Mouse (Mus musculus) thymus, postnatal 10 days (tissue): ENCODE measurements around the gene Gng11.

Source experiments
- DNase-seq, 2 experiments: peaks; one replicate each; pipeline ENCODE4 v3.0.0; 2021; ENCODE audit warnings: low spot score in 2 of 2

Gene Gng11

DNA sequence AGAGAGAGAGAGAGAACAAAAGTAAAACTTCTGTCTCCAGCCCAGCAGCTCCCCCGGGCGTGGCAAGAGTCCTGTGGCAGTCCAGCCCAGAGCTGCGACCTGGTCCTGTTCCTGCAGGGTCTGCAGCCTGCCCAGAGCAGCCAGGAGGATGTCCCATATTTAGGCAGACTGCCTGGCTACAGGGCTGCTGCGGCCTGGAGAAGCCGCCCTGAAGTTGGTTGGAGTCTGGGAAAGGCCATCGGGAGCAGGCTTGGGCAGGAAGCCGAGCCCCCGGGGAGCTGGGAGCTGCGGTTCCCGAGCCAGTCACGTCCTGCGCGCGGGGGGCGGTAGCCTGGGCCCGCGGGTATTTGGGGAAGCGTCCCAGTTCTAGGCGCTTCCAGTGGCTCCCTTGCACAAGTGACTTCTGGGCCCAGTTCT lies at the start of gene Gng11:
Gene Gng11, plus strand, starts transcription at position 15 of the 417 bp plus-strand sequence.
- no peak for DNase-seq

DNA sequence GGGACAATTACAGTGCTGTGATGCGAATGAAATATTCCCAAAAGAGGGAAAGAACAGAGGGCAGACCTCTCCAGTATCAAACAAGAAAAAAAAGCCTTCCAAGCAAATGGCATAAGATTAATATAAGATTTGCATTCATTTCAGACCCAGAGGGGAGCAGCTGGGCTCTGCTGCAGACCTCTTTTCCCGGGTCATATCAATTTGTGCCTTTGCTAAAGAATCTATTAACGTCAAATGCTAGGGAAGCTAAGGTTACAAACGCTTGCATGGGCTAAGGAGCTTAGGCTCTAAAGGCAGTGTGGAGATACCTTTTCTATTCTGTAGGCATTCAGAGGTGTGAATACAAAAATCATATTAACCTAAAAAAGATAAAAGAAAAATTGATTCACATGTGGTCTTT lies 48.7 kb upstream of the Gng11 start:
- DNase-seq: no peak

DNA sequence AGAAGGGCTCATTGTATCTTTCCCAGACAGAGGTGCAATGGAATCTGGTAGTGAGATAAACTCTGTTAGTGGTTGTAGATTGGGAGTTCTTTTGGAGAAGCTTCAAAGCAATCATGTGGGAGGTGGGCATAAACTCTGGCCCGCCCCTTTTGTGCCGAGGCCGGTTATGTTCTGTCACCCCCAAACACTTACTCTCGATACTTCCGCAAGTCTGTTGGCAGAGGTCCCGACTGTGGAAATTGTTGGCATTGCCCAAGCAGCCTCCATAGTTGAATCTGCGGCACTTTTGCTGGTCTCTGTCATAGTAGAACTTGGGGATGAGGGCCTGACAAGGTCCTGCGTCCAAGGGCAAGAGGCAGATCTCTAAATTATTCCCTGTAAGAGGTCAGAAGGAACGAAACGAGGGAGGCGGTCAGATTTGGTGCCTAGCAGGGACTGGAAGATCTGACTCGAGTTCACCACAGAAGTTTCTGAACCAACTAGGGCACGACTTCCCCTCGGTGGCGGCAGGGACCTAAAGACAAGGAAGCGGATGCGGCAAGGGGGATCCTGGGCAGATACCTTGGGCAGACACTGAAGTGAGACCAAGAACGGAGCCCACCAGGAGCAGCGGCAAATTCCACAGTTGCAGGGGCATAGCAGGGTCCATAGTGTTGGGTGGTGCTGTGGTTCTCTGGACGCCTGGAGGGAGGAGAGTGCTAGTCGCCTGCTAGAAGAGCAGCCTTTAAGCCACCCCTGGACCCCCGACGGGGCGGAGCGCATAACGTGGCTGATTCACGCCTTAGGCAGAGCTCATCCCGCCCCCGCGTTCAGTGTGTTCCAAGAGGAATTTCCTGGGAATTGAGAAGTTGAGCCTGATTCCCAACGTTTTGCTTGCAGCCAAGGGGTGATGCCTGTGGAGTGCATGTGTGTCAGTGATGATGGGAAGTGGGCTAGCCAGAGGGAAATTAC lies 35.8 kb upstream of the Gng11 start:
- DNase-seq: no peak

DNA sequence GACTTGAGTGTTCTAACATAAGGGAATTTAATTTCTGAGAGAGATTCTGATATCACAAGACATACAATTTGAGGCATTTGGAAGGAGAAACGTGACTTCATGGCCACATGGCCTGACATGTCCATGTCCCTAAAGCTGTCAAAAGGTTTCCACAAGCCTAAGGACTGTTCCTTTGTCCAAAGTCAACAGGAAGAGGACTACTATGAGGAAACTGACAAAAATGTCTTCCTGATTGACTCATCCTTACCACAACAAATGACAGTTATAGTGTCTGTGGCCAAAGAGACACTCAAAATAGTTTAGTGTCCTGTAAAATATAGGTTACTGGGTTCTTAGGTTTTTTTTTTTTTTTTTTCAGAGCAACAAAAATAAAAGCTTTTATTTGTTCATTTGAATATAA lies 30.0 kb upstream of the Gng11 start:
- no peak for DNase-seq

DNA sequence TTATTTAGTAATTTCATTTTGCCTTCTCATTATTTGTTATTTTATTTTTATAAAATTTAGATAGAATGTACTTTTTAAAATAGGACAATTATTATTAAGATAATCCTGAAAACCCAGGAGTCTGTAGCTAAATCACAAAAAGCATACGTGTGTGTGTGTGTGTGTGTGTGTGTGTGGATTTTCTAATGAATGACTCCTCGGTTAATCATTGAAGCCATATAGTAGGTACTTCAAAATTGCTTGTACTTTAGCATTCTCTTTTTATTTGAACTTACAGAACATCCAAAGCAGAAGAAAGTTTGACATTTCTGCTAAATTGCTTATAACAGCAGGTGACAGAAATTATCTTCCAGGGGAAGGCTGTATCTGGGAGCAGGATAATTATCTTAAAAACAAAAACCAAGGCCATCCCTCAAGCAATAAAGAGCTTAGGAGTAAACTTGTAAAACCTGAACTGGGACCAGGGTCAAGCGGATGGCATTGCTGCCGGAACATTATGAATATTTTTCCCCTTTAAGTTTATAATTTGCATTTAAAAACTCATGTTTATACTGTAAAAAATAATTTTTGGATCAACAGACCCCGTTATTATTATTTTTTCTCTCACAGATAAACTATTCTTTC lies 20.9 kb upstream of the Gng11 start:
- no peak for DNase-seq

DNA sequence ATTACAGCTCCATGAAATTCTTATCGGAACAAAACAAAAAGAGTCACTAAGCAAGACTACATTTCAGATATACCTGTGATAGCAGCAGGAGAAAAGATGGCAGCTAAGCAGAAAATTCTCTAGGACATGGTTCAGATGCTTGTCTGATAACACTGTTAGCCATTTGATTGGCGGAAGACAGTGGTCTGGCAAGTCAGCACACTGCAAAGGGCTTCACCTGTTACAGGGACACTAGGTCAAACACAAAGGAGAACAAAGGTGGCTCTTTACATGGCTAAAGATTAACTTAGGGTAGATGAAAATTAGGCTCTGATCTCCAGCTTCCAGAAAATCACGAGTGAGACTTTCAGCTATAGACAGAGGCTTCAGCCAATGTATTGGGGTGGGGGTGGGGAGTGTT lies 15.0 kb upstream of the Gng11 start, which contains the start of gene Tfpi2:
Gene Tfpi2, minus strand, starts transcription at position 170 of the 400 bp plus-strand sequence.
- no peak for DNase-seq

DNA sequence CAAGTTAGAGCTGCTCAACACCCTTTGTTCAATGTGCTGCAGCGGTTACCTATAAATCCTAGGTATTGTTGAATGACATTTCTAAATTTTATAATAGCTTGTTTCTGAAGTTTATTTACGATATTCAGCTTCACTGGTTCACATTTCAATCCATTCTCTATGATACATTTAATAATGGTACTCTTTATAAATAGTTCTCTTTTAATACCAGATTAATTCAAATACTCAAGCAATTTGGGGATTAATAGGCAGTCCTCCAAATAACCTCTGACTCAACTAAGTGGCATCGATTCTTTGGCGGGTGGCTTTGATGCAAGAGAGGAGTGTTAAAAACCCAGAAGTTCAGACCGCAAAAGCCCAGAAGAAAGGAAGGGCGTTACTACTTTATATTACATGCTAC lies 10.2 kb upstream of the Gng11 start, which contains the start of gene Gngt1:
Gene Gngt1, plus strand, starts transcription at position 301 of the 400 bp plus-strand sequence.
- no peak for DNase-seq

DNA sequence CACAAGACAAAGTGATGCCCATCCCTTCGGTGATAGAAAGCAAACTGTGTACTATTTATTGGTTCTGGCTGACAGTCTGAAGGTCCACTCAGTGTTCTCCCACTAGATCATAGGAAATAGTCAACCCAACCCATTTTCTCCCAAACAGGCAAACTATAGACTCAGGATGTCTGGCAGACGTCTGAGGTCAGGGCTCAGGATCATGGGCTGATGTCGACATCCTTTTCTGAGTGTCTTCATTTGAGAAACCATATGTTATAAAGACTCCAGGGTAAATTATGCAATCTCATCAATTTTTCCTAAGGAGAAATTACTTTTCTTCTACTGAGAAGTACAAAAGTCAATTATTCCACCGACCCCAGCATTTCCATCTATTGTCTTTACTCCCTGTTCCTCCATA lies 5.6 kb upstream of the Gng11 start:
- DNase-seq: no peak

DNA sequence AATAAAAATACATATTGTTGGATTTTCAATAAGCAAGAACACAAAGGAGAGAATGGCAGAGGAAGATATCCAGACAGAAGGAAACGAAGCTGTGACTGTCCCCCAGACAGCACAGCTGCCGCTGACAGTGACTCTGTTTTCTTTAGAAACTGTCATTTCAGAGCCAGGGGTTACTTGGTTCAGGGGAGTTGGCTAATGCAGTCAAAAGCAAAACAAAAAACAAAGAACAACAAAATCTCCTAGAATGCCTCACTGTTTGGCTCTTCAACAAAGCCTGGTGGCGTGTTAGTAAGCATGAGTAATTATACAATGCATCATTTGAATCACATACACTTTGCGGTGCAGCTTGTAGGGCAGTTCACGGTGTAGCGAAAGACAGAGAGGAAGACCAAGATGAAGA lies 4.4 kb upstream of the Gng11 start:
- no peak for DNase-seq

DNA sequence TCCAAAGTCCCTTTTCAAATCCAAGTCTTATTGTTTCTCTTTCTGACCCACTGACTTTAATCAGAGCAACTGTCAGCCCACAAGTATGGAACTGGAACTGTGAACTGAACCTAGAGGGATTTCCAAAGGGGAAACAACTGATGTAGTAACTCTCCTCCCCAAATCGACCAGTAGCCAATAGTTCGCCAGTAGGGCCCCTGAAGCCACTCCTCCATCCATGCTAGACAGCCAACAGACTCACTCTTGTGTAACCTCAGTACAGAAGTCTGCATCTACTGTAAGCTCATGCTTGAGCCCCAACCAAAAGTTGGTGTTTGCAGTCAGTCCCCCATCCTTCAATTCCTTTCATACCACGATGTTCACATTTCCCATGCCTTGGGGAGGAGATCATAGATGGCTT lies 3.0 kb upstream of the Gng11 start:
- DNase-seq: no peak

DNA sequence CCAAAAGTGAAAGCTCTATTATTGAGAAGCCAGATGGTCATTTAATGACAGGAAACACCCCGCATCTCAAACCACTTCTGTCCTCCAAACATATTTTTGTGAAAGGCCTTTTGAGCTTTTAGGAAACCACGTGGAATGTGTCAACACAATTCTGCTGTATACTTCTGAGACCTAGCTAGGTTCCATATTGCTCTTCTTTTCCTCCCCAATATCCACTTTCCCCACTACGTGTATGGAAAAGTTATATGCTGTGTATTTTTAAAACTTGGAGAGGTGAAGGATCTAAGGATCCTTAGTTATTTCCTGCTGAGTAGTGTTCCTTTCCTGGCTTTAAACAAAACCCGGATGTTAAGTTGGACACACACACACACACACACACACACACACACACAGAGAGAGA lies 259 bp upstream of the Gng11 start:
- no peak for DNase-seq

DNA sequence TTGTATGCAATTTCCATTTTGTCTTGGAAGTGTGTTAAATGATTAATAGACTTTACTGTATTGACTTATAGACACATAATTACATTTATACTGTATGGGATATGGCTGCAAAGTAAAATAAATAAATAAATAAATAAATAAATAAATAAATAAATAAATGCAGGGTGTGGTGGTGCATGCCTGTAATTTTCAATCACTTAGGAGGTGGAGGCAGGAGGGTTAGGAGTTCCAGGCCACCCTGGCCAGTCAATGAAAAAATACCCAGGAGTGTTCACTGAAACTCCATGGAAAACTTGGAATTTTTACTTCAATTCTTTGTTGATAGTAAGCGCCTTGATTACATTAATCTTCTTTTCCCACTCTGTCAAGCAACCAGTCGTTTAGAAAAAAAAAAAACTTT lies 1.1 kb downstream of the Gng11 start:
- no peak for DNase-seq

DNA sequence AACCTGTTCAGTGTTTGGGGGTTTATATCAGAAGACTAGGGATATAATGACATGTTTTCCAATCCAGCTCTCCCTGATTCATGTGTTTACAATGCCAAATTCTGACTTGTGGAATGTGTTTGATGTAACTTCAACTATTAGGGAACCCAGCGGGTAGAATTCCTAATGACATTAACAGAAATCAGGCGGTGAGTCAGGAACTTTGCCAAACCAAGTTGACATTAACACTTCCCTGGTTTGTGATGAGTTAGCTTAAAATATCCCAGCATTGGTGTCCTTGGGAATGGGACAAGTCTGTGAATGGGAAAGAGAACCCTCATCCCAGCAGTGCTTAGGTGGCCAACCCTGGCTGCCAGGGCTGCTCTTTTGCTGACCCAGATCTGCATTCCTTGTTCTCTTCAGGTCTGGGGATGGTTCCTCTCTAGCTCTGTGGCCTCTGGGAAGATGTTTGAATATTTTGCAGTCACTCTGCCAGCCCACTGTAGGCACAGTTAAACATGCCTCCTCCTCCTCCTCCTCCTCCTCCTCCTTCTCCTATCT lies 4.9 kb downstream of the Gng11 start:
- DNase-seq: no peak

DNA sequence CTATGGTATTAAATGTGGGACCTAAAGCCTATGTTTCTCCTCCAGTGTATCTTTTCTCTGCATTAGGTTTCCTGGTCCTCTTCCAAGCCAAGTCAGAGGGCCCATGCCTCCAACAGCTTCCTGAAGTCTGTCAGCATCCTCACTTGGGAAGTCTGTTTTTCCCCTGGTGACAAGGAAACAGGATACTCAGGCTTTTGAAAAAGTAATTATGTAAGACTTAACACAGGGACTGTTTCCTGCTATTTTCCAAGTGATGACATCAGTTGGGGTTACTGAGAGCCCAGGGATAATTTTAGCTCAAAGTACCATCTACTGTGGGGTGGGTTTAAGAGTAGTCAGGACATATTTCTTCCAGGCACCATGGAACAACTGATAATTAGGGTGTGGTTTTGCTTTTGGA lies 5.8 kb downstream of the Gng11 start:
- no peak for DNase-seq

DNA sequence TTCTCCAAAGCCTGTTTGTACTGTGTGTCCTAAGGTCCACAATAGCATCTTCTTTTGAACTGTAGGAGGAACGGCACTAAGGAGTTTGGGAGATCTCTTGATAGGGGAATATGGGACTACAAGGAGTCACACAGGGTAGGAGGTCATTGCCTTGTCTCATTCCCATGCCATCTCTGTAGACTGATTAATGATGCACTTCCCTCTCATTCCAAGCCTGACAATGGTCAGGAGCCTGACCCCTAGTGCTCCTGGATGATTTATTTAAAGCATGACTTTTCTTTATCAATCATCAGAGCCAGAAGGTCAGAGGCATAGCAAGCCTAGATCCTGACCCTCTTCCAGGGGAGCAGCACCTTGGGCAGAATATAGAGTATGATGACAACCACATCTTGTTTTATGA lies 18.9 kb downstream of the Gng11 start:
- DNase-seq: no peak

DNA sequence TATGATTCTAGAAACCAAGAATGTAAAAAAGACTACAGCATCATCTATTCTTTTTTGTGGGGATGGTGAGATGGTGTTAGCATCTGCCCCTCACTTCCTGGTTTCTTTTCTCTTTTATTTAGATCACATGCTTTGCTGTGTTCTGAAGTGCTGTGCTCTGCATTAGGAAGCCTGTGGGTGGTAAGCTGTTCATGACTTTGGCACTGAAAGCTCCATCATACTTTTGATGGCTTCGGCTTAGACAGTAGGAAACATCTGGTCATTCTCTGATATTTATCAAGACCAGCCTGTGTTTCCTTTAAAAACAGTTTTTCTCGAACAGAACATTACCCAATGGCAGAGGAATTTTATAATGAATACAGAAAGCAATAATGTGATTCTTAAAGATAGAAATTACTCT lies 22.7 kb downstream of the Gng11 start:
- DNase-seq: no peak

DNA sequence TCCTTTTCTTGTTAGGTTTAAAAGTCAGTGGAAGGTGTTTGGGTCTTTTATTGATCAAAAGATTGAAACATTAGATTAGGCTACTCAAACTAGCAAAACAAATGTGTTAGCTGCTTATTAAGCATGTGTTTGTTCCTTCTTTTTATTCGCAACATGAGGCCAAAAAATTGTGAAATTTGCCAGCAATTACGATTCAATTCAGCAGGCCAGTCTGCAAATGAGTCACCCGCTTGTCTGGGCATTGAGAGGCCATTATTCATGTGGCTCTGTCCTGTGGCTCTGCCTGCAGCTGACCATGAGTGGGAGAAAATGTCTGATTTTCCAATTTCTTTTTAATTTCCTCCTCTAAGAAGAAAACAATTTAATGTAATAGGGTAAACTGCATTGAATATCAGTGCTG lies 27.3 kb downstream of the Gng11 start:
- no peak for DNase-seq

DNA sequence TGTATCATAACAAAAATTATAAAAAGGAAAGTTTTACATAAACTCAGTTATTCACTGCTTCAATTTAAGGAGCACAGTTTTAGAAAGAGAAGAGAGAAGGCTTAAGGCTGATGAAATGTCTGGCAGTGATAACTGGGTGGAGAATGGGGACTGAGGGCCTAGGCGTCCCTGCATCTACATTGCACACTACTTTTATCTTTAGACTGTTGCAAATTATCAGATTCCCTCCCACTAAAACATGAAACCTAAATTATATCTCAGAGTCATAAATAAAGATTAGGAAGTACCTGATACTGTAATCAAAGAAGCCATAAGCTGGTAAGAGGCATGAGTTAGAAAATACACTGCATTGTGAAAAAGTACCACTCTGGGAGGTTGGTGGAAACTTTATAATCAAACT lies 38.1 kb downstream of the Gng11 start:
- no peak for DNase-seq

DNA sequence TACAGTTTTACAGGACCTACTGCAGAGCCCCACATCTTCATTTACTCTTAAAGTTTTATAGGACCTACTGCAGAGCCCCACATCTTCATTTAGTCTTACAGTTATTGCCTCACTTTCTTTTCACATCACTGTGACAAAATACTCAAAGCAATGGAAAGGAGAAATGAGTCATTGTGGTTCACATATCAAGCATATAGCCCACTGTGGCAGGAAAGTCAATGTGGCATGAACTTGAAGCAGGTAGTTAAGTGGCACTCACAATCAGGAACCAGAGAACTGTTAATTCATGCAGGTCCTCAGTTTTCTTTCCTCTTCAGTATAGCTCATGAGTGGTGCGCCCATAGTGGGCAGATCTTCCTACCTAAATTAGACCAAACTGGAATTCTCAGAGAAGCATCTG lies 43.5 kb downstream of the Gng11 start:
- DNase-seq: no peak

DNA sequence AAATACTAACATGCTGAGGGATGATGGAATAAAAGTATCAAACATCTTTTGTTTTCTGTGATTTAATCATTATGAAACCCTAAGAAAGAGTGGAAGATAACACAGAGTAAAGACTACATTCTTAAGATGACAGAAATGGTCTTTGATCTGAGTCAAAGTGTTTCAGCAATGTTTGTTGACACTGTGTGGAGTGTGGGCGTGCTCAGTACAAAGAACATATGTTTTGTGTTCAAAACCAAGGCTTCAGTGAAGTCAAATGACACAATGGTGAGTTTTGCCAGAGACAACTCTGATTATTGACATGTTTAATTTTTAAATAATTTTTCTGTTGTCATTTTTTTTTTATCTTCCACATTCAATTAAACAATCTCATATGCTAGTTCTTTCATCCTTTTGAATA lies 49.1 kb downstream of the Gng11 start:
- no peak for DNase-seq

DNA sequence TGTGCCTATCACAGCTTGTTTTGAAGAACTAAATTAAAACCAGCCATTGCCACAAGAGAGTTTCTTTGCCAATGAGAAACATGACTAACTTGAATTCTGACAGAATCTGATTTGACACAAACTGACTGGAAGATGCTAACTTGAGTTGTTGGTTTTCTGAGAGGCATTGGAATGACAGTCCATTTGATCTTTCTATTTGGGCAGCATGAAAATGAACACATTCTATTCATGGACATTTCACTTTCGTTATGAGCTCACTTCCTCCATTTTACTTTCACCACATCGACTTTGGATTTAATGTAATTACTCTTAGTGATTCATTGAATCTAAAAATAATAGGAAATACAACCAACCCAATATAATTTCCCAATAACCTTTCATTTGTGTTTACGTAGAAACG lies 50.7 kb downstream of the Gng11 start:
- DNase-seq: no peak
